Mouse (Mus musculus) myocyte (in vitro differentiated cells): ENCODE results near the gene Mrgpra4.

Experiments
- E2F4 ChIP-seq: IDR thresholded peaks from one replicate; pipeline ENCODE4 v1.6.1; 2011; ENCODE audit warnings: mild to moderate bottlenecking, control low read depth, moderate library complexity; ENCODE audit not compliant: insufficient read depth
- MAX ChIP-seq: IDR thresholded peaks from one replicate; pipeline ENCODE4 v1.6.1; 2011; ENCODE audit warnings: low read depth, mild to moderate bottlenecking, control low read depth
- MYOD1 ChIP-seq, 3 experiments: IDR thresholded peaks; one replicate each; pipeline ENCODE4 v1.6.1; 2011; ENCODE audit warnings: control low read depth in 2 of 3, low read depth in 2 of 3, mild to moderate bottlenecking in 2 of 3, moderate library complexity in 1 of 3; ENCODE audit not compliant: insufficient read length in 2 of 3, control insufficient read depth in 1 of 3
- POLR2A ChIP-seq: IDR thresholded peaks from one replicate; pipeline ENCODE4 v1.6.1; 2011; ENCODE audit warnings: low read depth, mild to moderate bottlenecking, control low read depth, moderate library complexity; ENCODE audit not compliant: insufficient read length
- POLR2AphosphoS2 ChIP-seq: IDR thresholded peaks from one replicate; pipeline ENCODE4 v1.6.1; 2011; ENCODE audit warnings: low read depth, control low read depth; ENCODE audit not compliant: insufficient read length
- TCF12 ChIP-seq: IDR thresholded peaks from one replicate; pipeline ENCODE4 v1.6.1; 2011; ENCODE audit warnings: mild to moderate bottlenecking, control low read depth; ENCODE audit not compliant: poor library complexity, insufficient read depth, severe bottlenecking
- TCF3 ChIP-seq: IDR thresholded peaks from one replicate; pipeline ENCODE4 v1.6.1; 2011; ENCODE audit warnings: low read depth, control low read depth; ENCODE audit not compliant: insufficient read length
- USF1 ChIP-seq: IDR thresholded peaks from one replicate; pipeline ENCODE4 v1.6.1; 2011; ENCODE audit warnings: low read depth, mild to moderate bottlenecking, control low read depth, moderate library complexity

GRCm38 (mm10) chr7:47981995-47982394, at the start of gene Mrgpra4:
- TF ChIP-seq POLR2A: no peak
- TF ChIP-seq TCF12: no peak
- TF ChIP-seq POLR2AphosphoS2: no peak
- no peak for TF ChIP-seq E2F4
- no peak for TF ChIP-seq USF1
- TF ChIP-seq MYOD1 (IDR thresholded peaks at IDR 0.05; ENCODE audit: control insufficient read depth in 1 of 3, insufficient read length in 2 of 3, low read depth in 2 of 3): no peak
- no peak for TF ChIP-seq MAX
- TF ChIP-seq TCF3: no peak
